Mouse (Mus musculus): Measurements from ENCODE around the gene Map3k5. TPM values are rescaled to one million over a fixed set of nuclear protein-coding genes. Genes with fewer than 3 reads are reported as not detected.

Gene Map3k5
- total and polyA plus RNA-seq, 2 experiments from 2014 or later, result 1.5 to 5.3 TPM

GRCm38 (mm10) chr10:20171209-20171608 lies 236.9 kb downstream of the Map3k5 start:
- TF ChIP-seq CTCF (IDR thresholded peaks at IDR 0.05), result no peak
- Histone ChIP-seq H3K9me3 (ENCODE audit: low read length) (no peaks in the 10 kb centered on the region), H3K36me3 (ENCODE audit: insufficient read depth, low read length) (no peaks in the 10 kb centered on the region), H3K27ac (ENCODE audit: low read depth, low read length) (peak overlapping the region; percentile 63), H3K9ac (replicated peaks; ENCODE audit: low read length, poor library complexity, severe bottlenecking) (peak overlapping the region; percentile 52), H3K4me1 (ENCODE audit: insufficient read depth, low read length) (peaks cover 6% of the 10 kb centered on the region), H3K4me3 (ENCODE audit: low read depth, low read length) (peak overlapping the region; percentile 34), H3K4me2 (ENCODE audit: low read depth, low read length, poor library complexity, severe bottlenecking) (peak overlapping the region; percentile 76), H3K27me3 (ENCODE audit: insufficient read depth, low read length) (no peaks in the 10 kb centered on the region)
- ATAC-seq (ENCODE audit: low FRiP score) (peak; percentile 26; the same call in 1 of the 2 replicates), DNase-seq (ENCODE audit: low spot score) (no peak)
- 34% methylated on average over 12 of the region's 12 CpGs for WGBS

GRCm38 (mm10) chr10:20171756-20172155 lies 237.5 kb downstream of the Map3k5 start:
- Histone ChIP-seq H3K4me3 (ENCODE audit: low read depth, low read length) (peak overlapping the region; percentile 34; the same call in 1 of the 2 replicates), H3K27me3 (ENCODE audit: insufficient read depth, low read length) (no peaks in the 10 kb centered on the region), H3K27ac (ENCODE audit: low read depth, low read length) (no peak overlapping the region), H3K4me2 (ENCODE audit: low read depth, low read length, poor library complexity, severe bottlenecking) (peak overlapping the region; percentile 76), H3K9ac (replicated peaks; ENCODE audit: low read length, poor library complexity, severe bottlenecking) (0 out of 2 replicates have a peak overlapping the region, but pooled peaks have one; percentile 36), H3K4me1 (ENCODE audit: insufficient read depth, low read length) (peaks cover 6% of the 10 kb centered on the region), H3K9me3 (ENCODE audit: low read length) (no peaks in the 10 kb centered on the region), H3K36me3 (ENCODE audit: insufficient read depth, low read length) (no peaks in the 10 kb centered on the region)
- DNase-seq (ENCODE audit: low spot score) (no peak), ATAC-seq (ENCODE audit: low FRiP score) (no peak)
- WGBS, result 39% methylated on average over 4 of the region's 4 CpGs
- TF ChIP-seq CTCF (IDR thresholded peaks at IDR 0.05), result no peak

DNA sequence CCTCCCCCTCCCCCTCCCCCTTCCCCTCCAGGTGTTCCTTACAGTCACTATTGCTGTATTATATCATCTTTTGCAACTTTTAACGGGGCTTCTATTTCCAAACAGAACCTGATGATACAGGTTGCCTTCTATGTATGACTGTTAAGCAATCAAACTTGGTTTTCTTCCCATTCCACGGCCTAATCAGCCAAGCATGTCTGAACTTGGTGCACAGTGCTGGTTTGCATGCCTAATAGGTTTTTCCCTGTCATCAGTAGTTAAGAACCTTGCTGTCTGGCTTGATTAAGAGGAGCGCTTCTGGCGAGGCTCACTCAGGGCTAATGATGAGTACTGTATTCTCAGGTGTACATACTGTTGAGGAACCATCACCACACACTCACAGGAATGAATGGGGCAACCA lies 239.5 kb downstream of the Map3k5 start:
- DNase-seq (ENCODE audit: low spot score), result no peak

GRCm38 (mm10) chr10:20176054-20176453 lies 241.8 kb downstream of the Map3k5 start:
- Histone ChIP-seq H3K9ac (replicated peaks; ENCODE audit: low read length, poor library complexity, severe bottlenecking) (no peak overlapping the region), H3K27ac (ENCODE audit: low read depth, low read length) (no peak overlapping the region), H3K27me3 (ENCODE audit: insufficient read depth, low read length) (no peaks in the 10 kb centered on the region), H3K9me3 (ENCODE audit: low read length) (no peaks in the 10 kb centered on the region), H3K4me1 (ENCODE audit: insufficient read depth, low read length) (peaks cover 4% of the 10 kb centered on the region; the same call in 1 of the 2 replicates), H3K36me3 (ENCODE audit: insufficient read depth, low read length) (no peaks in the 10 kb centered on the region), H3K4me2 (ENCODE audit: low read depth, low read length, poor library complexity, severe bottlenecking) (no peak overlapping the region), H3K4me3 (ENCODE audit: low read depth, low read length) (no peak overlapping the region)
- ATAC-seq (ENCODE audit: low FRiP score) (no peak), DNase-seq (ENCODE audit: low spot score) (no peak)
- no peak for TF ChIP-seq CTCF (IDR thresholded peaks at IDR 0.05)
- WGBS, result 70% methylated on average over 7 of the region's 7 CpGs

More for the DNA sequence above, 239.5 kb downstream of the Map3k5 start:
- H3K27me3 ChIP-seq (ENCODE audit: insufficient read depth, low read length), result no peaks in the 10 kb centered on the region
- WGBS, result 77% methylated on average over 4 of the region's 4 CpGs
- TF ChIP-seq CTCF (IDR thresholded peaks at IDR 0.05), result no peak
- peaks cover 6% of the 10 kb centered on the region for H3K4me1 ChIP-seq (ENCODE audit: insufficient read depth, low read length)
- H3K4me3 ChIP-seq (ENCODE audit: low read depth, low read length), result no peak overlapping the region
- H3K9me3 ChIP-seq (ENCODE audit: low read length), result no peaks in the 10 kb centered on the region
- no peaks in the 10 kb centered on the region for H3K36me3 ChIP-seq (ENCODE audit: insufficient read depth, low read length)
- no peak for ATAC-seq (ENCODE audit: low FRiP score)
- no peak overlapping the region for H3K27ac ChIP-seq (ENCODE audit: low read depth, low read length)
- no peak overlapping the region for H3K9ac ChIP-seq (replicated peaks; ENCODE audit: low read length, poor library complexity, severe bottlenecking)
- no peak overlapping the region for H3K4me2 ChIP-seq (ENCODE audit: low read depth, low read length, poor library complexity, severe bottlenecking)

- Histone ChIP-seq H3K4me1 (ENCODE audit: insufficient read depth, low read length) (0 out of 2 replicates have a peak, but pooled peaks cover 4% of the 10 kb centered on the region), H3K27me3 (ENCODE audit: insufficient read depth, low read length) (no peaks in the 10 kb centered on the region), H3K9ac (replicated peaks; ENCODE audit: low read length, poor library complexity, severe bottlenecking) (no peak overlapping the region), H3K4me2 (ENCODE audit: low read depth, low read length, poor library complexity, severe bottlenecking) (no peak overlapping the region), H3K36me3 (ENCODE audit: insufficient read depth, low read length) (no peaks in the 10 kb centered on the region), H3K9me3 (ENCODE audit: low read length) (no peaks in the 10 kb centered on the region), H3K4me3 (ENCODE audit: low read depth, low read length) (no peak overlapping the region), H3K27ac (ENCODE audit: low read depth, low read length) (no peak overlapping the region)
- ATAC-seq (ENCODE audit: low FRiP score) (no peak), DNase-seq (ENCODE audit: low spot score) (no peak)
- 49% methylated on average over 12 of the region's 12 CpGs for WGBS
- TF ChIP-seq CTCF (IDR thresholded peaks at IDR 0.05), result no peak
Observed at GRCm38 (mm10) chr10:20178807-20179605, 244.7 kb downstream of the Map3k5 start.

- Histone ChIP-seq H3K9ac (replicated peaks; ENCODE audit: low read length, poor library complexity, severe bottlenecking) (no peak overlapping the region), H3K27me3 (ENCODE audit: insufficient read depth, low read length) (no peaks in the 10 kb centered on the region), H3K27ac (ENCODE audit: low read depth, low read length) (no peak overlapping the region), H3K9me3 (ENCODE audit: low read length) (no peaks in the 10 kb centered on the region), H3K4me3 (ENCODE audit: low read depth, low read length) (no peak overlapping the region), H3K4me1 (ENCODE audit: insufficient read depth, low read length) (0 out of 2 replicates have a peak, but pooled peaks cover 4% of the 10 kb centered on the region), H3K4me2 (ENCODE audit: low read depth, low read length, poor library complexity, severe bottlenecking) (no peak overlapping the region), H3K36me3 (ENCODE audit: insufficient read depth, low read length) (no peaks in the 10 kb centered on the region)
- DNase-seq (ENCODE audit: low spot score), result no peak
- no peak for TF ChIP-seq CTCF (IDR thresholded peaks at IDR 0.05)
- WGBS, result 53% methylated on average over 10 of the region's 10 CpGs
- ATAC-seq (ENCODE audit: low FRiP score), result no peak
Observed at GRCm38 (mm10) chr10:20181198-20181597, 246.9 kb downstream of the Map3k5 start.

Measured in midbrain, postnatal 0 days (tissue).